Mouse (Mus musculus) megakaryocyte-erythroid progenitor cell, adult 5-6 weeks (primary cell): ENCODE measurements around the gene Chd2. TPM values are rescaled to one million over a fixed set of nuclear protein-coding genes. Genes with fewer than 3 reads are reported as not detected.
A peak's percentile ranks its signal among the peaks of the same experiment; 100 is the strongest.

ENCODE experiments used
- ATAC-seq: replicated peaks from 2 replicates; pipeline ENCODE4 v1.8.0; 2016; ENCODE audit warnings: mild to moderate bottlenecking, inconsistent platforms; ENCODE audit not compliant: severe bottlenecking, poor library complexity, low FRiP score, low TSS enrichment
- total RNA-seq, 2 experiments: library from RNA; stranded (forward) in 1 of 2; stranded (reverse) in 1 of 2; fragments of 200-1000, 215-1000 nt in 1 of 2; fragments of >200 nt in 1 of 2; fragmentation: Nextera tagmentation in 1 of 2; gene quantifications; 2 replicates each; pipeline ENCODE4 v1.2.3; 2014 to 2017

Chd2 gene
- total RNA-seq, 2 experiments from 2014 or later: 48.8 to 101 TPM

DNA sequence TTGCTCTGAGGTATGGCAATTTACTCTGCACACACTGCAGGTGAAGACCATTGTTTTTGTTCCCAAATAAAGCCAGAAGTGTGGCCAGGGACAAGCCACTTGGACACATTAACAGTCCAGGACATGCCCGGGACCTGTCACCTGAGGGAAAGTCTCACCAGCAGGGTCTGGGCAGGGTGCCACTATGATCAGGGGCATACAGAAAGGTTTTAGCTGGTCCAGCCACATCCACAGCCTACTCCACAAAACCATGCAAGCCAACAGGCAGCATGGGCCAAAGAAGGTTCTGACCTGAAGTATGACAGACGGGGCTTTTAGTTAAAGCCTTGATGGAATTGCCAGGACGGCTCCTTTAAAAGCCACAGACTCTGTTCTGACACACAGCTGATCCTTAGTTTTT lies 116.9 kb downstream of the Chd2 start:
- no peak for ATAC-seq

DNA sequence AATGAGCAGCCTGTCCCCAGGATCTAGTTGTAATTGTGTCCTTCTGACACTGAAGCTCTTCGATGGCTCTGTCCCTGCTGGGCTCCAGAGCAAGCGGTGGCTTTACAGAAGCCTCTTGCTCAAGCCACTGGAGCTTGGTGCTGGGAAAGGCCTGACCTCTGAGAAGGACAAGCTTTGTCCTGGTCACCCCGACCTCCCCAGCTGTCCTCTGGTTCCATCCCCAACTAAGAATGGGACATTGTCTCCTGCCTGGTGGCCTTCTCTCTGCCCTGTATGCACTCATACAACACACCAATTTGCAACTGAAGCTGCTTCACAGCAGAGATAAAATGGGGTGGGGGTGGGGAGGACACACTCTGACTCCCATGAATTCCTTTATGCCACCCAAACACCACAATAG lies 117.4 kb downstream of the Chd2 start:
- ATAC-seq: no peak

- ATAC-seq: no peak
These were observed 118.4 kb downstream of the Chd2 start for GRCm38 (mm10) chr7:73423236-73423635.

DNA sequence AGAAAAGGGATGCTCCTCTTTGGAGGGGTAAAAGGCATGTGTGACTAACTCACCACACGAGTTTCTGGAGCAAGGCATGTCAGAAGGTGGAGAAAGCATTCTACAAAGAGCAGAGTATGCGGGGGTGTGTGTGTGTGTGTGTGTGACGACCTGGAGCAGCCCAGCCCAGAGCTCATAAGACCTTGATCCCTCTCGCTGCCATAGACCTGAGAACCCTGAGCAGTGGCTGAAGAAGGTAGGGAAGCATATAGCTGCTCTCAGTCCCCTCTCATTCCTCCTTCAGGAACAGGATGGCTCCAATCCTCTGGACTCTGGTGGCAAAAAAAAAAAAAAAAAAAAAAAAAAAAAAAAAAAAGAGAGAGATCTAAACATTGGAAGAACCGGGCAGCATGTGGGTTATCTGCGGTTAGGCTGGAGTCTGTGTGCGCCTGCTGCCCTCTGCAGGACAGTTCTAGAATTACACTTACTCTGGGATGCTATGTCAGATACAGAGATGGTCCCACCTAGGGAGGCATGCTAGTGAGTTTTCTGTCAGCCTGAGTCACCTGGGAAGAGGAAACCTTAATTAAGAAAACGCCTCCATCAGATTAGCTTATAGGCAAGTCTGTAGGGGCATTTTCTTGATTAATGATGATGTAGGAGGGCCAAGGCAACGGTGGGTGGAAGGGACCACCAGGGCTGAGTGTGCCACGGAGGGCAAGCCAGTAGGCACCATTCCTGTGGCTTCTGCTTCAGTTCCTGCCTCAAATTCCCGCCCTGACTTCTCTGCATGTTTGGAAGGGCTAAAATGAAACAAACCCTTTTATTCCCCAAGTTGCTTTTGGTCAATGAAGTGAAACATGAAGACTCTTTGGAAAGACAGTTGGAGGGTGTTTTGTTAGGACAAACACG lies 119.2 kb downstream of the Chd2 start:
- peak; percentile 84 for ATAC-seq

DNA sequence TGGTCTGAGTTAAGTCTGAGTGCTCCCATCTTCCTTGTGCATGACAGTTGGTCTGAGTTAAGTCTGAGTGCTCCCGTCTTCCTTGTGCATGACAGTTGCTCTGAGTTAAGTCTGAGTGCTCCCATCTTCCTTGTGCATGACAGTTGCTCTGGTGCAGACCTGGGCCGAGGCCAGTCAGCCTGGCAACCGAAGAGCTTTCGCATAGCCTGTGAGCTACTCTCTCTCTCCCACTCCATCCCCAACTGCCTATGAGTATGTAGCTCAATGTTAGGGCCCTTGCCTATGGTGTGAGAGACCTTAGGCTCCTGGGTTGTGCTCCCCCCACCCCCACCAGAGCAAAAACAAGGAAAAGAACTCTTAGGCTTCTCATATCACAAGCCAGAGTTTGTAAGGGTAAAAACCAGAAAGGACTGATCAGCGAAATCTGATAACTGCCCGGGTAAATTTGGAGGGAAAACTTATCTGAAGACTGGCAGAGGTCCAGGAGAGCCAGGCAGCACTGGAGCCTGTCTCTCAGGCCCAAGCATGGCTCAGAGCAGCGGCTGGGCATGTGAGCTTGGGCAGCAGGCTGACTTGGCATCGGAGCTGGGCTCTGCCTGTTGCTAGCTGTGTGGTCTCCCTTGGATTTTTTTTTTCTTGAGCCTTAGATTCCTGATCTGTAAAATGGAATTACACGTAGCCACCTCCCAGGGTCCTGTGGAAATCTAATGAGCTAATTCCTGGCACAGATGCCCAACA lies 120.2 kb downstream of the Chd2 start:
- ATAC-seq: no peak

DNA sequence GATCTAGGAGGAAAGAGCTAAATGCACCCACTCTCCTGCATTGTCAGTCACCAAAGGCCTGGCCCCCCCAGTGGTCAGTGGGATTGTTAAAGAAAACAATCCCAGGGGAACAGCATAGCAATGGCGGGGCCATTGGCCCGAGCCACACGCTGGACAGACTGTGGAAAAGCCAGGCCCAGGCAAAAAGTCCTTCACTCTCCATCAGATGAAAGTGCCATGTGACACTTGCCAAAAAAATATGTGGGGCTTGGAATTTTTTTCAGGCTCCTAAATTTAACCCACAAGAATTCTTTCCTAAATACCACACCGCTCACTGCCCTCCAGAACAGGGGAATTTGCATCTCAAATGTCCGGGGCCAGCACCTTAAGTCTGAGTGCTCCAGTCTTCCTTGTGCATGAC lies 120.8 kb downstream of the Chd2 start:
- ATAC-seq: no peak

GRCm38 (mm10) chr7:73419375-73419774 lies 122.3 kb downstream of the Chd2 start:
- ATAC-seq: no peak

GRCm38 (mm10) chr7:73414192-73414591 lies 127.4 kb downstream of the Chd2 start:
- ATAC-seq: no peak

GRCm38 (mm10) chr7:73412419-73412818 lies 129.2 kb downstream of the Chd2 start:
- ATAC-seq: no peak

DNA sequence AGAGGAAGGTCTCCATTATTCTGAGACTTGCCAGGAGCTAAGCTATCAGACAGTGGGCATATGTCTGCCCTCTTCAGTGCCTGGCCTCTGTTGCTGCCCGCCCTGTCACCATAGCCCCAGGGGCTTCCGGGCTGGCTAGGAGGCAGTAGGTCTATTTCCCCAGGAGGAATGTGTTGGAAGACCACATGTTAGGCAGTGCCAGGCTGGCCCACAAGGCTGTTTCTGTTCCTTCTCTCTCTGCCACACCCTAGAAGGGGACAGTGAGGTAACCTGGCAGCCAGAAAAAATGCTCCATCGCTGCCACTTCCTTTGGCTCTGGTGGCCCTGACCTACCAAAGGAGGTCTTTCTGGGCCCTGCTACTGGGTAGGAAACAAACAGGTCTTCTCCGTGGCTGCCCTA lies 129.6 kb downstream of the Chd2 start:
- ATAC-seq: no peak

- ATAC-seq: no peak
These were observed 130.1 kb downstream of the Chd2 start for GRCm38 (mm10) chr7:73411523-73411922.

- no peak for ATAC-seq
These were observed 136.1 kb downstream of the Chd2 start for GRCm38 (mm10) chr7:73405550-73405949.

GRCm38 (mm10) chr7:73403538-73403937 lies 138.1 kb downstream of the Chd2 start:
- ATAC-seq: no peak

GRCm38 (mm10) chr7:73402671-73403070 lies 139.0 kb downstream of the Chd2 start:
- ATAC-seq: no peak

DNA sequence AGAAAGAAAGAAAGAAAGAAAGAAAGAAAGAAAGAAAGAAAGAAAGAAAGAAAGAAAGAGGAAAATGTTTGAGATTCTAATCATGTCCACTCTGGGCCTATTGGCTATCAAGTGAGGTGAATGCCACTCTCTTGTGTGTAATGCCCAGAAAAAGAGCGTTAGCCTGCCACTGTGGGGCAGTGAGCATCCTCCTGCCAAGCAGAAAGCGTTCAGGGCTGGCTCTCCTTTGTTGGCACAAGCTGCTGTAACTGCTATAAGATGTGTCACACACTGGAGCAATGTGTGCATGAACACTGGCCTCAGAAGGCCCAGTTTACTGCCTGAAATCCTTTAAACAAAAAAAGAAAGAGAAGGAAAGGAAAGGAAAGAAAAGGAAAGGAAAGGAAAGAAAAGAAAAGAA lies 139.5 kb downstream of the Chd2 start:
- no peak for ATAC-seq

- ATAC-seq: no peak
These were observed 141.3 kb downstream of the Chd2 start for GRCm38 (mm10) chr7:73400051-73400916.

- ATAC-seq: peak; percentile 55; the same call in 1 of the 2 replicates
These were observed 142.1 kb downstream of the Chd2 start for GRCm38 (mm10) chr7:73399501-73400044.

- ATAC-seq: no peak
These were observed 142.7 kb downstream of the Chd2 start for GRCm38 (mm10) chr7:73398806-73399442.

DNA sequence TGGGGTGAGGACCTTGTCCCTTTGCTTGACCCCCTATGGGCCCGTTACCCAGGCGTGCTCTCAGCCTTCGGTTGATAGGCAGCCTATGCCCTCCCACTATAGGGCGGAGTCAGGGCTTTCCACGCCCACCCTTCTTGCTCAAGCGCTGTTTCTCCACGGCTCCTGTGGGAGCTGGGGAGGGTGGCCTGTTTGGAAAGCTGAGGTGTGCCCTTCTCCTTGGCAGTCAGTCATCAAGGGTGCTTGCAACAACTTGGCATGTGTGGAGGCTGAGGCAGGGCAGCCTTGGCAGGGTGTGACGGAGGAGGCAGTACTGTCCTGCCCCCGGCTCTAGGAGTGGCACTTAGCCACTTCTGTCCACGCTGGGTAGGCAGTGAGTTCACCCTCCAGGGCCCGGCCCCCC lies 143.3 kb downstream of the Chd2 start:
- peak; percentile 72 for ATAC-seq
